In genomic region chr5:28316722-28317245, GRCm38 (mm10) we compare ENCODE assay signal across 8 mouse cellular contexts. TPM values are rescaled to one million over a fixed set of nuclear protein-coding genes. Genes with fewer than 3 reads are reported as not detected.
DNase-seq lines count a peak whose midpoint lies in the region; ATAC-seq lines count a peak whose summit lies in the region.

TSS of gene Rbm33 (plus strand) at chr5:28317121.

- no peaks in the 10 kb centered on the region for H3K36me3 ChIP-seq in lung, embryonic 16.5 days (ENCODE audit: control insufficient read depth, insufficient read depth, low read length)

- peak; percentile 83 for DNase-seq in MEL-GATA-1-ER (ENCODE audit: extremely low read depth, low read depth)
- DNase-seq in cerebellum, adult 8-10 months = peak; percentile 87
- peak; percentile 94 for DNase-seq in forelimb bud, embryonic 11.5 days (ENCODE audit: low read depth, low spot score)
- peak; percentile 41 for DNase-seq in layer of hippocampus, adult 9-10 months (ENCODE audit: low spot score)
- peak; percentile 77 for DNase-seq in ovary, postnatal 10 days (ENCODE audit: low spot score)
- peak; percentile 65 to 77 for DNase-seq in thymus, postnatal 10 days (ENCODE audit: low spot score in 2 of 2)

- H3K4me2 ChIP-seq in lung, embryonic 16.5 days (ENCODE audit: low read depth, low read length) = peak within 1 kb of the TSS; percentile 80

- H3K27me3 ChIP-seq in lung, embryonic 16.5 days (ENCODE audit: control insufficient read depth, insufficient read depth, low read depth, low read length) = no peaks in the 10 kb centered on the region

- H3K9me3 ChIP-seq in lung, embryonic 16.5 days (ENCODE audit: control insufficient read depth, low read length) = no peaks in the 10 kb centered on the region

- H3K4me3 ChIP-seq in lung, embryonic 16.5 days (ENCODE audit: low read length) = peak within 1 kb of the TSS; percentile 76

- ATAC-seq in hematopoietic stem cell, adult 5-6 weeks (replicated peaks in 1 of 2; ENCODE audit: insufficient read depth in 1 of 2, low FRiP score in 2 of 2, low TSS enrichment in 1 of 2, low read depth in 1 of 2, poor library complexity in 2 of 2, severe bottlenecking in 2 of 2) = peak; percentile 55 to 75
- peak; percentile 94 for ATAC-seq in lung, embryonic 16.5 days (ENCODE audit: low read depth)

- H3K4me1 ChIP-seq in lung, embryonic 16.5 days (replicated peaks; ENCODE audit: control insufficient read depth, insufficient read depth, low read length) = peaks cover 12% of the 10 kb centered on the region

- H3K9ac ChIP-seq in lung, embryonic 16.5 days (ENCODE audit: low read length) = peak within 1 kb of the TSS; percentile 99

- H3K27ac ChIP-seq in lung, embryonic 16.5 days (ENCODE audit: low read length) = peak within 1 kb of the TSS; percentile 100

- under 1% methylated on average over 76 of the region's 76 CpGs for WGBS in lung, embryonic 16.5 days

RNA-seq across cellular contexts. Expression of gene Rbm33, which starts in this region (rescaled TPM):
- total RNA-seq in hematopoietic stem cell, adult 5-6 weeks (2017) = 50.3 and 81.1 TPM in 2 replicates
- 11.1 and 12.1 TPM in 2 replicates for polyA plus RNA-seq in lung, embryonic 16.5 days (2015; fragmentation: Nextera tagmentation; extraction: Ambion mirVana)

Comparison
In these comparisons a context has a peak if more than half of its experiments do, and no peak if none do; other contexts are left out.
1. Peak in every context shown above with its lines: DNase-seq, ATAC-seq, H3K4me3 ChIP-seq and H3K27ac ChIP-seq.
2. DNase-seq: peak in every context shown above with its lines; median percentile 94 in forelimb bud, embryonic 11.5 days; 87 in cerebellum, adult 8-10 months; 83 in MEL-GATA-1-ER; 77 in ovary, postnatal 10 days; 71 in thymus, postnatal 10 days; 41 in layer of hippocampus, adult 9-10 months.